ENCODE assay signal across 9 mouse cellular contexts in genomic region chr6:34543303-34544206, GRCm38 (mm10). TPM values are rescaled to one million over a fixed set of nuclear protein-coding genes. Genes with fewer than 3 reads are reported as not detected.
A peak's percentile ranks its signal among the peaks of the same experiment; 100 is the strongest.
DNase-seq lines count a peak whose midpoint lies in the region; ATAC-seq lines count a peak whose summit lies in the region.
"Had no signal": no experiment of that assay in that cellular context is flagged by ENCODE, and none has a peak within 500 bp of the region (broad histone marks: within the 10 kb centered on the region; RNA-seq: fewer than 3 reads in every experiment).

No protein-coding gene starts in this region.

- intact Hi-C loops in heart, postnatal 14 days (cut with DNase I): no loop called here

- H3K36me3 ChIP-seq in heart, embryonic 13.5 days: no peaks in the 10 kb centered on the region
- H3K36me3 ChIP-seq in embryonic facial prominence, embryonic 11.5 days (replicated peaks; ENCODE audit: control insufficient read depth, insufficient read depth, low read depth, low read length): no peaks in the 10 kb centered on the region
- no peaks in the 10 kb centered on the region for H3K36me3 ChIP-seq in intestine, embryonic 16.5 days (ENCODE audit: control insufficient read depth, insufficient read depth, low read length)
- no peaks in the 10 kb centered on the region for H3K36me3 ChIP-seq in neural tube, embryonic 12.5 days

- no peak for ATAC-seq in heart, embryonic 13.5 days (ENCODE audit: extremely low read depth, insufficient number of reproducible peaks, low FRiP score, low TSS enrichment)
- 0 out of 2 replicates have a peak, but pooled peaks have one; percentile 39 for ATAC-seq in embryonic facial prominence, embryonic 11.5 days (replicated peaks; ENCODE audit: insufficient number of reproducible peaks, low FRiP score, low TSS enrichment, low read depth)
- peak; percentile 85 for ATAC-seq in intestine, embryonic 16.5 days
- ATAC-seq in neural tube, embryonic 12.5 days (ENCODE audit: low FRiP score, low read depth): no peak
- ATAC-seq in inflammation-experienced regulatory T-cells, adult 6 months: no peak

- DNase-seq in heart, postnatal 14 days: no peak
- DNase-seq in embryonic facial prominence, embryonic 11.5 days (ENCODE audit: low spot score): peak; percentile 65
- no peak for DNase-seq in c-Kit-positive CD71-positive TER-119-positive erythroid progenitor cells, embryonic 14.5 days (ENCODE audit: low spot score)
- no peak for DNase-seq in ovary, postnatal 14 days (ENCODE audit: low spot score)
- DNase-seq: cerebellum, adult 9-11 months had no signal

- H3K4me2 ChIP-seq in heart, embryonic 13.5 days: peak overlapping the region; percentile 12
- H3K4me2 ChIP-seq in embryonic facial prominence, embryonic 11.5 days (ENCODE audit: low read depth, low read length): no peak overlapping the region
- H3K4me2 ChIP-seq in intestine, embryonic 16.5 days (ENCODE audit: low read depth, low read length): peak overlapping the region; percentile 51
- peak overlapping the region; percentile 18; the same call in 1 of the 2 replicates for H3K4me2 ChIP-seq in neural tube, embryonic 12.5 days (replicated peaks)

- no peaks in the 10 kb centered on the region for H3K9me3 ChIP-seq in heart, embryonic 13.5 days
- no peaks in the 10 kb centered on the region for H3K9me3 ChIP-seq in embryonic facial prominence, embryonic 11.5 days (replicated peaks; ENCODE audit: control insufficient read depth, low read length)
- H3K9me3 ChIP-seq in intestine, embryonic 16.5 days (ENCODE audit: control insufficient read depth, low read length): no peaks in the 10 kb centered on the region
- no peaks in the 10 kb centered on the region for H3K9me3 ChIP-seq in neural tube, embryonic 12.5 days

- H3K27ac ChIP-seq in heart, embryonic 13.5 days (replicated peaks): no peak overlapping the region
- no peak overlapping the region for H3K27ac ChIP-seq in embryonic facial prominence, embryonic 11.5 days (replicated peaks; ENCODE audit: low read depth, low read length)
- peak overlapping the region; percentile 52 for H3K27ac ChIP-seq in intestine, embryonic 16.5 days (ENCODE audit: low read length)
- no peak overlapping the region for H3K27ac ChIP-seq in neural tube, embryonic 12.5 days

- no peak overlapping the region for H3K4me3 ChIP-seq in heart, embryonic 13.5 days
- no peak overlapping the region for H3K4me3 ChIP-seq in embryonic facial prominence, embryonic 11.5 days (ENCODE audit: low read depth, low read length)
- H3K4me3 ChIP-seq in intestine, embryonic 16.5 days (ENCODE audit: low read length): no peak overlapping the region
- no peak overlapping the region for H3K4me3 ChIP-seq in neural tube, embryonic 12.5 days

- WGBS in heart, embryonic 13.5 days: 64% methylated on average over 21 of the region's 21 CpGs
- WGBS in embryonic facial prominence, embryonic 11.5 days: 46% methylated on average over 21 of the region's 21 CpGs
- WGBS in intestine, embryonic 16.5 days: 24% methylated on average over 21 of the region's 21 CpGs
- 50% methylated on average over 21 of the region's 21 CpGs for WGBS in neural tube, embryonic 12.5 days

- H3K4me1 ChIP-seq in heart, embryonic 13.5 days: peaks cover 13% of the 10 kb centered on the region
- H3K4me1 ChIP-seq in embryonic facial prominence, embryonic 11.5 days (ENCODE audit: control insufficient read depth, insufficient read depth, low read length): peaks cover 2% of the 10 kb centered on the region
- peaks cover 27% of the 10 kb centered on the region for H3K4me1 ChIP-seq in intestine, embryonic 16.5 days (ENCODE audit: control insufficient read depth, insufficient read depth, low read length)
- peaks cover 15% of the 10 kb centered on the region; the same call in 1 of the 2 replicates for H3K4me1 ChIP-seq in neural tube, embryonic 12.5 days

- no peaks in the 10 kb centered on the region for H3K27me3 ChIP-seq in heart, embryonic 13.5 days (replicated peaks)
- no peaks in the 10 kb centered on the region for H3K27me3 ChIP-seq in embryonic facial prominence, embryonic 11.5 days (ENCODE audit: control insufficient read depth, insufficient read depth, low read length)
- no peaks in the 10 kb centered on the region for H3K27me3 ChIP-seq in intestine, embryonic 16.5 days (replicated peaks; ENCODE audit: control insufficient read depth, insufficient read depth, low read length)
- no peaks in the 10 kb centered on the region for H3K27me3 ChIP-seq in neural tube, embryonic 12.5 days (replicated peaks)

- H3K9ac ChIP-seq in heart, embryonic 13.5 days: no peak overlapping the region
- no peak overlapping the region for H3K9ac ChIP-seq in embryonic facial prominence, embryonic 11.5 days (replicated peaks; ENCODE audit: low read length)
- no peak overlapping the region for H3K9ac ChIP-seq in intestine, embryonic 16.5 days (ENCODE audit: low read depth, low read length)
- no peak overlapping the region for H3K9ac ChIP-seq in neural tube, embryonic 12.5 days

RNA-seq across cellular contexts. Expression of gene Cald1, which starts 54.7 kb away (rescaled TPM):
- 165 and 173 TPM in 2 replicates for polyA plus RNA-seq in heart, embryonic 13.5 days (2015; fragmentation: Nextera tagmentation; extraction: Ambion mirVana)
- 10 to 100 TPM; 56.0 to 59.6 TPM for total RNA-seq in heart, postnatal 14 days (2021)
- polyA plus RNA-seq in embryonic facial prominence, embryonic 11.5 days (2014; fragmentation: Nextera tagmentation; extraction: Ambion mirVana): 274 and 283 TPM in 2 replicates
- polyA plus RNA-seq in intestine, embryonic 16.5 days (2015; fragmentation: Nextera tagmentation; extraction: Ambion mirVana): 283 and 336 TPM in 2 replicates
- polyA plus RNA-seq in neural tube, embryonic 12.5 days (2016; fragmentation: Nextera tagmentation; extraction: Ambion mirVana): 90.0 and 112 TPM in 2 replicates
- polyA plus RNA-seq in inflammation-experienced regulatory T-cells, adult 6 months (2017; shearing (Covaris generic)): under 1 TPM in 2 of 3 experiments, not detected in 1; 0.21 to 0.59 TPM

Comparison
In these comparisons a context has a peak if more than half of its experiments do, and no peak if none do; other contexts are left out.
1. ATAC-seq: peak in embryonic facial prominence, embryonic 11.5 days (single experiment) and intestine, embryonic 16.5 days (single experiment); none in heart, embryonic 13.5 days (single experiment), neural tube, embryonic 12.5 days (single experiment) and inflammation-experienced regulatory T-cells, adult 6 months (single experiment).
2. RNA of gene Cald1, which starts 54.7 kb away (polyA plus RNA-seq): 283 to 336 TPM in intestine, embryonic 16.5 days, 274 to 283 TPM in embryonic facial prominence, embryonic 11.5 days, 165 to 173 TPM in heart, embryonic 13.5 days and 90.0 to 112 TPM in neural tube, embryonic 12.5 days; 0.21 to 0.59 TPM in inflammation-experienced regulatory T-cells, adult 6 months; every median in the first group is over 10 times any median in the second.